Mouse (Mus musculus) heart, postnatal 0 days (tissue): ENCODE measurements around the gene Stra6. TPM values are rescaled to one million over a fixed set of nuclear protein-coding genes. Genes with fewer than 3 reads are reported as not detected.

Source experiments
- ATAC-seq: fragments of 200-750 bp; cut with Nextera tagmentation; 2 replicates; pipeline ENCODE4 v1.8.0; 2017; ENCODE audit warnings: low read depth, moderate number of reproducible peaks, moderate library complexity; ENCODE audit not compliant: insufficient read depth
- DNase-seq: peaks from one replicate; pipeline ENCODE4 v3.0.0-alpha.2; 2016; ENCODE audit warnings: low spot score
- H3K27ac ChIP-seq: fragments of 300-500 bp; sonication (generic); 2 replicates; pipeline ENCODE4 v1.5.1; 2014; ENCODE audit warnings: low read depth, mild to moderate bottlenecking
- H3K27me3 ChIP-seq: fragments of 300-500 bp; sonication (generic); 2 replicates; pipeline ENCODE4 v1.6.1; 2014; ENCODE audit warnings: low read length, mixed read lengths; ENCODE audit not compliant: control insufficient read depth, insufficient read depth
- H3K36me3 ChIP-seq: fragments of 300-500 bp; sonication (generic); replicated peaks from 2 replicates; pipeline ENCODE4 v1.6.1; 2014; ENCODE audit warnings: low read length, mixed read lengths; ENCODE audit not compliant: control insufficient read depth, insufficient read depth
- H3K4me1 ChIP-seq: fragments of 300-500 bp; sonication (generic); 2 replicates; pipeline ENCODE4 v1.6.1; 2014; ENCODE audit warnings: antibody characterized with exemption; ENCODE audit not compliant: control insufficient read depth, insufficient read depth
- H3K4me2 ChIP-seq: fragments of 300-500 bp; sonication (generic); 2 replicates; pipeline ENCODE4 v1.6.1; 2014; ENCODE audit warnings: low read depth, mild to moderate bottlenecking, low read length, moderate library complexity
- H3K4me3 ChIP-seq: fragments of 300-500 bp; sonication (generic); 2 replicates; pipeline ENCODE4 v1.5.1; 2014; ENCODE audit warnings: low read depth, low read length
- H3K9ac ChIP-seq: fragments of 300-500 bp; sonication (generic); replicated peaks from 2 replicates; pipeline ENCODE4 v1.6.1; 2014; ENCODE audit warnings: low read depth, low read length, mixed read lengths
- H3K9me3 ChIP-seq: fragments of 300-500 bp; sonication (generic); replicated peaks from 2 replicates; pipeline ENCODE4 v1.6.1; 2016; ENCODE audit warnings: low read length; ENCODE audit not compliant: control insufficient read depth
- CTCF ChIP-seq: IDR thresholded peaks from 2 replicates; pipeline ENCODE4 v1.5.1; 2016; ENCODE audit warnings: antibody characterized with exemption, control low read depth, low read depth
- EP300 ChIP-seq: IDR thresholded peaks from 2 replicates; pipeline ENCODE4 v1.6.1; 2016; ENCODE audit warnings: antibody characterized with exemption, low read depth
- WGBS: fragments of 180-500 bp; shearing (Covaris S2); extraction: QIAGEN DNeasy Blood & Tissue Kit; methylation state at CpG from one replicate; pipeline ENCODE4 v1.1.7; 2014; 5-methylcytosine and 5-hydroxymethylcytosine counted together
- polyA plus RNA-seq: library from polyadenylated mRNA; unstranded; fragments of >200 nt; fragmentation: Nextera tagmentation; extraction: Ambion mirVana; gene quantifications from 2 replicates; pipeline ENCODE4 v1.2.1, GENCODE M21; 2015
- total RNA-seq: library from RNA; depleted of rRNA; stranded (reverse); fragments of >200 nt; gene quantifications from 2 replicates; pipeline ENCODE4 v1.2.3, GENCODE M21; 2014; ENCODE audit warnings: low replicate concordance

Stra6 gene
- total and polyA plus RNA-seq, 2 experiments from 2014 or later = 0.05 TPM; not detected in 1

DNA sequence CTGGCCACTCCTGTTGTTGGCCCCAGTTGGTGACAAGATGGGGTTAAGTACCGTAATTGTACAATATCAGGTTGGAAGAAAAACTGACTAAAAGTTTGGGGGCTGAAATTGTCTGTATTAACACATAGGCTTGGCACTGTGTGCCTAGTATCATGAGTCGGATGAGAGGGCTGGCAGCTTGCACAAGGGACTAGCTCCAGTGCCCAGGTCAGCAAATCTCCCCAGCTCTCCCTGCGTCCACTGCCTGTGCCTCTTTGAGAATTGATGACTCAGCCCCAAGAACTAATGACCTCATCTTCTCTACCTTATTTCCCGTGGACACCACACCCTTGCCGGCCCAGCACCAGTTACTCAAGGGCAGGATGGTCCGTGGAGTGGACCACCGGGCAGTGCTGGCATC is 13.7 kb upstream of the Stra6 start:
- no peaks in the 10 kb centered on the region for H3K36me3 ChIP-seq
- WGBS = 66% methylated on average over 7 of the region's 7 CpGs
- no peak overlapping the region for H3K4me3 ChIP-seq
- H3K27me3 ChIP-seq = peaks cover 9% of the 10 kb centered on the region; the same call in 1 of the 2 replicates
- TF ChIP-seq CTCF (no peak), EP300 (no peak)
- DNase-seq = no peak
- H3K9ac ChIP-seq = no peak overlapping the region
- H3K4me1 ChIP-seq = peaks cover 6% of the 10 kb centered on the region
- H3K9me3 ChIP-seq = no peaks in the 10 kb centered on the region
- H3K27ac ChIP-seq = no peak overlapping the region
- H3K4me2 ChIP-seq = no peak overlapping the region
- no peak for ATAC-seq

DNA sequence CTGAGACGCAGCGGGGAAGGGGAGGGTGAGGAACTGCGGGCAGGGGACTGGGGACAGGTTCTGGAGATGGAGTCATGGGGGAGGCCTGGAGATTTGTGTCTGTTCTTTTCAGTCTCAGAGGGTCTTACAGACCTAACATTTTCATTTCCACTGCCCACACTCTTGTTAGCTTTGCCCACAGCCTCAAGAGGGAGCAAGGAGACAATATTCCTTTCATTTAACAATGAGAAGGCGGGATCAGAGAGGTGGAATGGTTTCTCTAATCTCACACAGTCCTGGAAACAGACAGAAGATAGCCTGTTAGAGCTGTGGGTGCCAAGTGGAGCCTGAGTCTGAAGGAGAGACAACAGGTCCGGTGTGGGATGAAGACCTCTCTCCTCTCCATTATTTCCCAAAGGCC is 11.7 kb upstream of the Stra6 start:
- ATAC-seq (no peak), DNase-seq (no peak)
- H3K27me3 ChIP-seq = peaks cover 9% of the 10 kb centered on the region; the same call in 1 of the 2 replicates
- 43% methylated on average over 5 of the region's 5 CpGs for WGBS
- H3K9me3 ChIP-seq = no peaks in the 10 kb centered on the region
- no peak overlapping the region for H3K27ac ChIP-seq
- no peak overlapping the region for H3K9ac ChIP-seq
- no peak overlapping the region for H3K4me3 ChIP-seq
- peaks cover 6% of the 10 kb centered on the region for H3K4me1 ChIP-seq
- H3K36me3 ChIP-seq = no peaks in the 10 kb centered on the region
- H3K4me2 ChIP-seq = no peak overlapping the region
- peak; percentile 27; the same call in 1 of the 2 replicates for TF ChIP-seq CTCF
- TF ChIP-seq EP300 = no peak

DNA sequence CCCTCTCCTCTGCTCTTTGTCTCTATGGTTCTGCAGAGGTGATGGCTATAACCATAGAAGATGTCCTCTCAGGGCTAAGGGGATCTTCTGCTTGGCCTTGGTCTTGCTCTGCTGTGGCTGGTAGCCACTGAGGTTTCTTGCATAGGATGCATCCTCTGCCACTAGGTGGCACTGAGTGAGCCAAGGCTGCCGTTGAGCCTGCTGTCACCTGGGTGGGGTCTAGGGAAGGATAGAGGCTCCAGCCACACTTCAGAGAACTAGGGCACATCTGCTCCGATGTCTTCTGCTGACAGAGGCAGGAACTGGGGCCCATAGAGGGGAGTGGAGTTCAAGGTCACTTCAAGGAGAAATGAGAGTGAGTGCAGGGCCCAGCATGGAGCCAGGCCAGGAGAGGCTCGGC is 10.5 kb upstream of the Stra6 start:
- ATAC-seq = no peak
- WGBS = 18% methylated on average over 3 of the region's 3 CpGs
- no peak overlapping the region for H3K27ac ChIP-seq

DNA sequence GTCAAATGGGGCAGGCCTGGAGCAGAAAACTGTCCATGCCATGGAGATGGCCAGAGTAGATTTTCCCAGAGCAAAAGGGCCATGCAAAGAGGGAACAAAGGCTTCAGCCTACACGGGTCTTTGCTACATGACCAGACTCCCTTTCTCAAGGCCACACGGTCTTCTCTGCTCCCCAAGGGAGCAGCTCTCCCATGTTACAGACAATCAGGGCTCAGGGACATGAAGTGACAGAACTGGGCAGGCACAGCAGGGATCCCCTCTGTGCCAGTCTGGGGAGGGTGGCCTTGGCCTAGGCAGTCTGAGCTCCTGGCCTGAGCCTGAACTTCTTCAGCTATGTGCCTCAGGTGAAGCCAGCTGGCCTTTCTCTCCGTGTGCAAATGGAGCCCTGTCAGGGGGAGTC is 10.0 kb upstream of the Stra6 start:
- H3K9ac ChIP-seq = no peak overlapping the region
- TF ChIP-seq EP300 = no peak
- no peak for TF ChIP-seq CTCF
- no peaks in the 10 kb centered on the region for H3K9me3 ChIP-seq
- no peak overlapping the region for H3K27ac ChIP-seq
- H3K36me3 ChIP-seq = no peaks in the 10 kb centered on the region
- peaks cover 1% of the 10 kb centered on the region; the same call in 1 of the 2 replicates for H3K4me1 ChIP-seq
- DNase-seq = no peak
- no peak overlapping the region for H3K4me2 ChIP-seq
- peaks cover 9% of the 10 kb centered on the region; the same call in 1 of the 2 replicates for H3K27me3 ChIP-seq
- ATAC-seq = no peak
- H3K4me3 ChIP-seq = no peak overlapping the region
- 67% methylated on average over 3 of the region's 3 CpGs for WGBS

More for the DNA sequence above, 10.5 kb upstream of the Stra6 start:
- Histone ChIP-seq H3K9ac (no peak overlapping the region), H3K4me3 (no peak overlapping the region), H3K36me3 (no peaks in the 10 kb centered on the region), H3K4me1 (peaks cover 6% of the 10 kb centered on the region), H3K9me3 (no peaks in the 10 kb centered on the region), H3K27me3 (peaks cover 9% of the 10 kb centered on the region; the same call in 1 of the 2 replicates), H3K4me2 (no peak overlapping the region)
- TF ChIP-seq EP300 (no peak), CTCF (peak; percentile 75)
- DNase-seq = peak; percentile 41

DNA sequence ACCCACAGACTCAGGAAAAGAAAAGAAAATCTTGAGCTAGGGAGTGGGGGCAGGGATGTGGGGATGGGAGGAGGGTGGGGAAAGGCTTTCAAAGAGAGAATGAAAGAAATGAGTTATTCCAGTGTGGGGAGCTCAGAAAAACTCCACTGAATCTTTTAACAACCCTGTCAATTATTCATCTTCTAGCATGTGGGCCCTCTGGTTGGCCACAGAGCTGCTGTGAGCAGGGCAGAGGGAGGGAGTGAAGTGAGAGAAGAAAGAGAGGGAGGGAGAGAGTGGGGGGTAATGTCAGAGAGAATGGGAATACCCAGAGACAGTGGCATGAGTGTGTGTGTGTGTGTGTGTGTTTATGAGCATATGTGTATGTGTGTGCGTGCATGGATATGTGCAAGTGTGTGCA is 9.6 kb upstream of the Stra6 start:
- no peak overlapping the region for H3K27ac ChIP-seq
- no peak for TF ChIP-seq CTCF
- TF ChIP-seq EP300 = no peak
- ATAC-seq (no peak), DNase-seq (no peak)
- H3K4me2 ChIP-seq = no peak overlapping the region
- no peaks in the 10 kb centered on the region for H3K4me1 ChIP-seq
- peaks cover 9% of the 10 kb centered on the region; the same call in 1 of the 2 replicates for H3K27me3 ChIP-seq
- H3K9ac ChIP-seq = no peak overlapping the region
- 96% methylated on average over 1 of the region's 1 CpGs for WGBS
- H3K4me3 ChIP-seq = no peak overlapping the region
- H3K9me3 ChIP-seq = no peaks in the 10 kb centered on the region
- H3K36me3 ChIP-seq = no peaks in the 10 kb centered on the region

DNA sequence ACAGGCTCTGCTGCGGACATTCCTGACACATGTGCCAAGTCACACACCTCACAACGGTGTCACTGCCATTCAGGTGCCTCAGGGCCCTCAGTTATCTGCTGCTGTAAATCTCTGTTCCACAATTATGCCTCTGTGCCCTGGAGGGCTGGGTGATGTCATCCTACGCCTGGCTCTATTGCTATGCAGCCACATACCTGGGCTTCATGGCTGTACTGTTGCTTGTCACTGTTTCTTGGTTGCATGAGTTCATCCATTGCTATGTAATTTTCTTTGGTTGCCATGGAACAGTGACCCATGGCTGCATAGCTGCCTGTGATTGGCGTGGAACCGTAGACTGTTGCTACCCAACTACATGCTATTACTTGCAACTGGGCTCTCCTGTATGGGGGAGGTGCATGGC is 7.9 kb upstream of the Stra6 start:
- H3K36me3 ChIP-seq = no peaks in the 10 kb centered on the region
- ATAC-seq (no peak), DNase-seq (no peak)
- H3K4me1 ChIP-seq = no peaks in the 10 kb centered on the region
- H3K4me3 ChIP-seq = no peak overlapping the region
- 54% methylated on average over 5 of the region's 5 CpGs for WGBS
- H3K9ac ChIP-seq = no peak overlapping the region
- TF ChIP-seq EP300 (no peak), CTCF (no peak)
- no peaks in the 10 kb centered on the region for H3K9me3 ChIP-seq
- H3K27me3 ChIP-seq = peaks cover 7% of the 10 kb centered on the region; the same call in 1 of the 2 replicates
- H3K4me2 ChIP-seq = no peak overlapping the region
- H3K27ac ChIP-seq = no peak overlapping the region
